Mouse (Mus musculus) adipocyte (in vitro differentiated cells): ENCODE results near the gene Trip12.

ENCODE experiments used
- DNase-seq: peaks from one replicate; pipeline ENCODE4 v3.0.0-alpha.2; 2016; ENCODE audit warnings: low spot score

Gene Trip12

GRCm38 (mm10) chr1:84859597-84859996 lies 19.3 kb upstream of the Trip12 start:
- DNase-seq = no peak

- no peak for DNase-seq
Observed at GRCm38 (mm10) chr1:84855756-84856155, 15.4 kb upstream of the Trip12 start.

- no peak for DNase-seq
Observed at GRCm38 (mm10) chr1:84854966-84855365, 14.7 kb upstream of the Trip12 start.

GRCm38 (mm10) chr1:84853721-84854120 lies 13.4 kb upstream of the Trip12 start:
- no peak for DNase-seq

GRCm38 (mm10) chr1:84851512-84852235 lies 11.4 kb upstream of the Trip12 start:
- DNase-seq = no peak

GRCm38 (mm10) chr1:84850471-84850870 lies 10.2 kb upstream of the Trip12 start:
- no peak for DNase-seq

GRCm38 (mm10) chr1:84849804-84850203 lies 9.5 kb upstream of the Trip12 start:
- no peak for DNase-seq

GRCm38 (mm10) chr1:84848801-84849455 lies 8.6 kb upstream of the Trip12 start:
- DNase-seq = no peak

GRCm38 (mm10) chr1:84848335-84848734 lies 8.0 kb upstream of the Trip12 start:
- DNase-seq = no peak

GRCm38 (mm10) chr1:84847698-84848097 lies 7.4 kb upstream of the Trip12 start:
- DNase-seq = no peak

- no peak for DNase-seq
Observed at GRCm38 (mm10) chr1:84843366-84843765, 3.0 kb upstream of the Trip12 start.

GRCm38 (mm10) chr1:84841061-84841460 lies 745 bp upstream of the Trip12 start:
- no peak for DNase-seq

- peak; percentile 97 for DNase-seq
Observed at GRCm38 (mm10) chr1:84839309-84840017, 853 bp downstream of the Trip12 start, which contains the start of gene Fbxo36. TSS of gene Fbxo36 (plus strand) at chr1:84839841.

GRCm38 (mm10) chr1:84838621-84839151 lies 1.6 kb downstream of the Trip12 start:
- DNase-seq = peak; percentile 66

GRCm38 (mm10) chr1:84838156-84838555 lies 2.2 kb downstream of the Trip12 start:
- peak; percentile 45 for DNase-seq

- DNase-seq = peak; percentile 40
Observed at GRCm38 (mm10) chr1:84837523-84838145, 2.7 kb downstream of the Trip12 start.

- DNase-seq = no peak
Observed at GRCm38 (mm10) chr1:84825091-84825490, 15.2 kb downstream of the Trip12 start.

- DNase-seq = no peak
Observed at GRCm38 (mm10) chr1:84817596-84817995, 22.7 kb downstream of the Trip12 start.

GRCm38 (mm10) chr1:84803788-84804187 lies 36.5 kb downstream of the Trip12 start:
- DNase-seq = no peak

- no peak for DNase-seq
Observed at GRCm38 (mm10) chr1:84799166-84799565, 41.1 kb downstream of the Trip12 start.

GRCm38 (mm10) chr1:84795335-84795734 lies 45.0 kb downstream of the Trip12 start:
- no peak for DNase-seq

- DNase-seq = no peak
Observed at GRCm38 (mm10) chr1:84791393-84791792, 48.9 kb downstream of the Trip12 start.
